Mouse (Mus musculus): ENCODE data around the gene Olfr744. TPM values are rescaled to one million over a fixed set of nuclear protein-coding genes. Genes with fewer than 3 reads are reported as not detected.
"Not testable (repeated sequence)": the region's sequence is repeated elsewhere in the genome, so short reads cannot be mapped to it uniquely, and the experiment has no call there.

Gene Olfr744
- not detected in 2 replicates for total RNA-seq (2017)

- no peak for ATAC-seq (replicated peaks; ENCODE audit: low read depth, poor library complexity, severe bottlenecking)
Measured at GRCm38 (mm10) chr14:50614579-50614978, at the start of gene Olfr744. Gene Olfr744, plus strand, starts transcription at chr14:50614879.

GRCm38 (mm10) chr14:50573056-50573455 is 41.6 kb upstream of the Olfr744 start:
- not testable (repeated sequence) for ATAC-seq (replicated peaks; ENCODE audit: low read depth, poor library complexity, severe bottlenecking)

- ATAC-seq (replicated peaks; ENCODE audit: low read depth, poor library complexity, severe bottlenecking): no peak
Measured at GRCm38 (mm10) chr14:50639088-50639487, 24.4 kb downstream of the Olfr744 start, which contains the start of gene Olfr745. Gene Olfr745, plus strand, starts transcription at chr14:50639388.

GRCm38 (mm10) chr14:50646783-50647182 is 32.1 kb downstream of the Olfr744 start, which contains the start of gene Olfr746:
Gene Olfr746, plus strand, starts transcription at chr14:50647083.
- no peak for ATAC-seq (replicated peaks; ENCODE audit: low read depth, poor library complexity, severe bottlenecking)

Other genes starting within 250 kb of the Olfr744 start
- not detected in 2 replicates for gene Olfr736, start 233.7 kb upstream of the Olfr744 start, total RNA-seq (2017)
- not detected in 2 replicates for gene Olfr738, start 207.3 kb upstream of the Olfr744 start, total RNA-seq (2017)
- gene Olfr739, start 196.3 kb upstream of the Olfr744 start, total RNA-seq (2017): not detected in 2 replicates
- not detected in 2 replicates for gene Olfr740, start 169.3 kb upstream of the Olfr744 start, total RNA-seq (2017)
- not detected in 2 replicates for gene Olfr741, start 142.1 kb upstream of the Olfr744 start, total RNA-seq (2017)
- gene Olfr742, start 111.3 kb upstream of the Olfr744 start, total RNA-seq (2017): not detected in 2 replicates
- not detected in 2 replicates for gene Olfr743, start 93.0 kb upstream of the Olfr744 start, total RNA-seq (2017)
- gene Olfr745, start 24.5 kb downstream of the Olfr744 start, total RNA-seq (2017): not detected in 2 replicates
- not detected in 2 replicates for gene Olfr746, start 32.2 kb downstream of the Olfr744 start, total RNA-seq (2017)
- gene Olfr747, start 78.3 kb downstream of the Olfr744 start, total RNA-seq (2017): not detected in 2 replicates
- gene Olfr748, start 92.5 kb downstream of the Olfr744 start, total RNA-seq (2017): not detected in 2 replicates
- gene Olfr749, start 130.2 kb downstream of the Olfr744 start, total RNA-seq (2017): not detected in 2 replicates
- 34.8 and 38.3 TPM in 2 replicates for gene Ttc5, start 170.6 kb downstream of the Olfr744 start, total RNA-seq (2017)
- not detected in 2 replicates for gene Ccnb1ip1, start 192.9 kb downstream of the Olfr744 start, total RNA-seq (2017)
- 79.1 and 92.3 TPM in 2 replicates for gene Parp2, start 193.0 kb downstream of the Olfr744 start, total RNA-seq (2017)